8 mouse cellular contexts compared by ENCODE assay signal in genomic region chr1:166001121-166001903, GRCm38 (mm10). TPM values are rescaled to one million over a fixed set of nuclear protein-coding genes. Genes with fewer than 3 reads are reported as not detected.
DNase-seq lines count a peak whose midpoint lies in the region; ATAC-seq lines count a peak whose summit lies in the region.

No protein-coding gene starts in this region.

- ATAC-seq in frontal cortex, adult (ENCODE audit: low TSS enrichment) = peak; percentile 20
- ATAC-seq in hindbrain, embryonic 11.5 days (ENCODE audit: low FRiP score) = peak; percentile 15

- no peaks in the 10 kb centered on the region for H3K9me3 ChIP-seq in hindbrain, embryonic 11.5 days (ENCODE audit: control insufficient read depth, low read length)

- DNase-seq in MN1 (ENCODE audit: low spot score) = peak; percentile 75
- peak; percentile 51 for DNase-seq in cerebellum, adult 8-10 months
- DNase-seq in hindbrain, embryonic 11.5 days (ENCODE audit: low spot score) = peak; percentile 58
- peak; percentile 26 to 38 for DNase-seq in layer of hippocampus, postnatal 25 days (ENCODE audit: extremely low spot score in 1 of 2, low spot score in 1 of 2)
- DNase-seq in lung, postnatal 36 days = peak; percentile 61
- peak; percentile 55 for DNase-seq in retina, postnatal 1 day
- peak; percentile 68 for DNase-seq in thymus, postnatal 4 days

- peak overlapping the region; percentile 99 for H3K9ac ChIP-seq in hindbrain, embryonic 11.5 days (ENCODE audit: low read depth, low read length)

- no peaks in the 10 kb centered on the region; the same call in 1 of the 2 replicates for H3K4me1 ChIP-seq in hindbrain, embryonic 11.5 days (replicated peaks; ENCODE audit: control insufficient read depth, insufficient read depth, low read length)

- peak overlapping the region; percentile 99 for H3K4me3 ChIP-seq in hindbrain, embryonic 11.5 days (ENCODE audit: low read depth, low read length)

- H3K27me3 ChIP-seq in hindbrain, embryonic 11.5 days (ENCODE audit: control insufficient read depth, insufficient read depth, low read length) = no peaks in the 10 kb centered on the region

- peak overlapping the region; percentile 94 for H3K27ac ChIP-seq in hindbrain, embryonic 11.5 days (ENCODE audit: low read depth, low read length)

- H3K4me2 ChIP-seq in hindbrain, embryonic 11.5 days (replicated peaks; ENCODE audit: low read depth, low read length) = peak overlapping the region; percentile 89

- WGBS in hindbrain, embryonic 11.5 days = 1% methylated on average over 41 of the region's 48 CpGs

- no peaks in the 10 kb centered on the region for H3K36me3 ChIP-seq in hindbrain, embryonic 11.5 days (ENCODE audit: control insufficient read depth, insufficient read depth, low read length)

RNA-seq across cellular contexts. Expression of gene Pou2f1, which starts 1.2 kb away (rescaled TPM):
- polyA plus RNA-seq in hindbrain, embryonic 11.5 days (2014; fragmentation: Nextera tagmentation; extraction: Ambion mirVana) = 25.0 and 26.1 TPM in 2 replicates
- total RNA-seq in layer of hippocampus, postnatal 25 days (2021) = 10 to 100 TPM; 14.5 to 21.8 TPM

Comparison
In these comparisons a context has a peak if more than half of its experiments do, and no peak if none do; other contexts are left out.
1. Peak in every context shown above with its lines: DNase-seq, ATAC-seq, H3K4me3 ChIP-seq and H3K27ac ChIP-seq.